Mouse (Mus musculus): Measurements from ENCODE around the gene Foxp1.

DNA sequence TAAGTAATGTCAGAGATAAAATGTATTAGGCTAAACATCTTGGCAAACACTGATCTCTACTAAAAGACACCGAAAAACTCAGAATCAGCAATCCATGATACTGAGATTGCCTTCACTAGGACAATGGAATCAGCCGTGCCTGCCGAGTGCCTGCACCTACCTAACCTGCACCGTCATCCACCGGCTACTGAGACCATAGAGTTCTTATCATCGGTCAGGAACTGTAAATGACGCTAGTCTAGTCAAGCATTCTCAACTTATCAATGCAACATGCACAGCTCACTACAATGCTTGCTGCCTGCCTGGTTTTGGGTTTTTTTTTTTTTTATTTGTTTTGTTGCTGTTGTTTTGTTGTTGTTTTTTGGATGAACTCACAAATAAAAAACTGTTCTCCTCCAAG is 542.1 kb downstream of the Foxp1 start:
- no peak for TF ChIP-seq CTCF (IDR thresholded peaks at IDR 0.05; ENCODE audit: borderline replicate concordance, extremely low read depth, insufficient read depth, insufficient read length)
- TF ChIP-seq POLR2A (IDR thresholded peaks at IDR 0.05; ENCODE audit: borderline replicate concordance, extremely low read depth, insufficient read depth, insufficient read length, poor library complexity, severe bottlenecking), result no peak

Measured in brain, embryonic 14.5 days (tissue).